Mouse (Mus musculus) heart, embryonic 11.5 days (tissue): Measurements from ENCODE around the gene Samd10. TPM values are rescaled to one million over a fixed set of nuclear protein-coding genes. Genes with fewer than 3 reads are reported as not detected.

Experiments
- ATAC-seq: fragments of 200-750 bp; cut with Nextera tagmentation; replicated peaks from 2 replicates; pipeline ENCODE4 v1.8.0; 2017; ENCODE audit warnings: moderate library complexity; ENCODE audit not compliant: insufficient number of reproducible peaks, low FRiP score, low TSS enrichment
- H3K27ac ChIP-seq: fragments of 300-500 bp; sonication (generic); 2 replicates; pipeline ENCODE4 v1.5.1; 2014; ENCODE audit warnings: mild to moderate bottlenecking, low read depth, low read length
- H3K27me3 ChIP-seq: fragments of 300-500 bp; sonication (generic); 2 replicates; pipeline ENCODE4 v1.6.1; 2014; ENCODE audit warnings: mild to moderate bottlenecking, low read length, mixed read lengths; ENCODE audit not compliant: control insufficient read depth, insufficient read depth
- H3K36me3 ChIP-seq: fragments of 300-500 bp; sonication (generic); 2 replicates; pipeline ENCODE4 v1.6.1; 2014; ENCODE audit warnings: mild to moderate bottlenecking, low read length, moderate library complexity, mixed read lengths; ENCODE audit not compliant: control insufficient read depth, insufficient read depth
- H3K4me1 ChIP-seq: fragments of 300-500 bp; sonication (generic); 2 replicates; pipeline ENCODE4 v1.6.1; 2014; ENCODE audit warnings: low read length; ENCODE audit not compliant: control insufficient read depth, insufficient read depth
- H3K4me2 ChIP-seq: fragments of 300-500 bp; sonication (generic); 2 replicates; pipeline ENCODE4 v1.6.1; 2014; ENCODE audit warnings: mild to moderate bottlenecking, moderate library complexity
- H3K4me3 ChIP-seq: fragments of 300-500 bp; sonication (generic); 2 replicates; pipeline ENCODE4 v1.5.1; 2014; ENCODE audit warnings: low read depth, low read length
- H3K9ac ChIP-seq: fragments of 300-500 bp; sonication (generic); 2 replicates; pipeline ENCODE4 v1.6.1; 2014; ENCODE audit warnings: mild to moderate bottlenecking, low read depth, low read length, moderate library complexity
- H3K9me3 ChIP-seq: fragments of 300-500 bp; sonication (generic); replicated peaks from 2 replicates; pipeline ENCODE4 v1.6.1; 2016; ENCODE audit warnings: low read length; ENCODE audit not compliant: control insufficient read depth
- WGBS: fragments of 180-500 bp; shearing (Covaris S2); extraction: QIAGEN DNeasy Blood & Tissue Kit; methylation state at CpG from one replicate; pipeline ENCODE4 v1.1.7; 2014; ENCODE audit not compliant: insufficient replicate concordance; 5-methylcytosine and 5-hydroxymethylcytosine counted together
- polyA plus RNA-seq: library from polyadenylated mRNA; unstranded; fragments of >200 nt; fragmentation: Nextera tagmentation; extraction: Ambion mirVana; gene quantifications from 2 replicates; pipeline ENCODE4 v1.2.1, GENCODE M21; 2014

Gene Samd10
- polyA plus RNA-seq, 1 experiment from 2014 or later: 13.7 TPM

DNA sequence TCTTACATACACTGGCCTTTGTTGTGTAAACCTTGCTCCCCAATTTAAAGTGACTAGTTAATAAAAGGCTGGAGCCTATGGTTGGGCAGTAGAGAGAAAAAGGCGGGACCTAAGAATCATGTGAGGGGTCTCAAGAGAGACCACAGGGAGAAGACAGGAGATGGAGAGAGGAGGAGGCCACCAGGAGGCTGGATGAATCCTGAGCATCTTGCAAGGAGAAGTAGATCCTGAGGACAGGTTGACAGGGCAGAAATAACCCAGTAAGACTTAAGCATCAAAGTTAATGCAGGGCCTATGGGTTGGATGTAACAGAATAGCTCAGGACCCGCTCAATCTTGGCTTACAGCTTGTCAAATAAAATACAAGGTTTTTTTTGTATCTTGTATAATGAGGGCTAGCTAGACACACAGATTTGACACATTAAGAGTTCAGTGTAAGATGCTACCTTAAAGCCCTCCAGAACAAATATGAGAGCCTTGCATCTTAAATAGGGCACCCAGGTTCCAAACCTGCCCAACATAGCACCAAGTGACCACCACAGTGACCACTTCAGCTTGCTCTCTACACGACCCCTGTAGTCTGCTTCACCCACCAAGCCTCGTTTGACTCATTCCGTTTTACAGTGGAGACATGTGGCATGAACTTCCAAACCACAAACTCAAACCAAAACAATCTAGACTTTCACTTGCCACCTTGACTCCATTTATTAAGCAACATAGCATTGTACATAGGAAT is 19.9 kb upstream of the Samd10 start:
- Histone ChIP-seq H3K36me3 (peaks cover 19% of the 10 kb centered on the region), H3K4me2 (no peak overlapping the region), H3K27me3 (no peaks in the 10 kb centered on the region), H3K9ac (no peak overlapping the region), H3K4me3 (no peak overlapping the region), H3K4me1 (no peaks in the 10 kb centered on the region), H3K27ac (no peak overlapping the region), H3K9me3 (no peaks in the 10 kb centered on the region)
- no peak for ATAC-seq
- WGBS: 86% methylated on average over 5 of the region's 5 CpGs

DNA sequence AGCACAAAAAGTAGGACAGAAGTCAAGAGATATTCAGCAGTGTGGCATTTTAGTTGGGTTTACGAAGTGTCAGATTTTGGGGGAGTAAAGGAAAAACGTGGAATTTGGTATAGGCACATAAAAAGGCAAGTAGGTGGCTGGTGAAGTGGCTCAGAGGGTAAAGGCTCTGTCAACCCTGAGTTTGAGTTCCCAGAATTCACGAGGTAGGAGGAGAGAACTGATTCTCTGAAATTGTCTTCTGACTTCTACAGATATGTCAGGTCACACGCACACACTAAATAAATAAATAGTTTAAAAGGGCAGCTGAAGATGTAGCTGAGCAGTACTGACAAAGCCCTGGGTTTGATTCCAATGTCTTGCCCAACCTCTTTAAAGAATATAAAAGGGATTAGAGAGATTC is 3.4 kb upstream of the Samd10 start:
- WGBS: 76% methylated on average over 4 of the region's 4 CpGs
- no peak for ATAC-seq
- peak overlapping the region; percentile 78 for H3K4me2 ChIP-seq
- H3K27me3 ChIP-seq: no peaks in the 10 kb centered on the region
- H3K9ac ChIP-seq: no peak overlapping the region
- no peaks in the 10 kb centered on the region for H3K36me3 ChIP-seq
- H3K9me3 ChIP-seq: no peaks in the 10 kb centered on the region
- peaks cover 14% of the 10 kb centered on the region; the same call in 1 of the 2 replicates for H3K4me1 ChIP-seq
- H3K27ac ChIP-seq: no peak overlapping the region
- H3K4me3 ChIP-seq: 0 out of 2 replicates have a peak overlapping the region, but pooled peaks have one; percentile 82

DNA sequence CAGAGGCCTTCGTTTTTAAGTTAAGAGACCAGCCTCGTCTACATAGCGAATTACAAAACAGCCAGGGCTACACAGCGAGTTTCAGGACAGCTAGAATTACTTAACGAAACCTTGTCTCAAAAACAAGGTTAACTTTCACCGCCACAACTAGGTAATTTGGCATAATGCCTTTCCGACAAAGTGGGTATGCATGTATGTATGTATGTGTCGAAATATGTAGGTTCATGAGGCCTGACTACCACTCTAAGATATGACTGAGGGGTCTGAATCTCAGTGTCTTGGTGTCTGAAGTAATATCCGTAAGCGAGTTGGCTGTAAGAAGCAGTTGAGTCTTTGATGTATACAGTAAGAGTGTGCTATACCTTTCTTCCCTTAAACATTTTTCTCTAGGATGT is 2.7 kb upstream of the Samd10 start:
- H3K9ac ChIP-seq: peak overlapping the region; percentile 89
- H3K9me3 ChIP-seq: no peaks in the 10 kb centered on the region
- 23% methylated on average over 10 of the region's 10 CpGs for WGBS
- no peak for ATAC-seq
- peak overlapping the region; percentile 41; the same call in 1 of the 2 replicates for H3K27ac ChIP-seq
- peak overlapping the region; percentile 82 for H3K4me3 ChIP-seq
- peak overlapping the region; percentile 78 for H3K4me2 ChIP-seq
- peaks cover 14% of the 10 kb centered on the region; the same call in 1 of the 2 replicates for H3K4me1 ChIP-seq
- no peaks in the 10 kb centered on the region for H3K36me3 ChIP-seq
- no peaks in the 10 kb centered on the region for H3K27me3 ChIP-seq

DNA sequence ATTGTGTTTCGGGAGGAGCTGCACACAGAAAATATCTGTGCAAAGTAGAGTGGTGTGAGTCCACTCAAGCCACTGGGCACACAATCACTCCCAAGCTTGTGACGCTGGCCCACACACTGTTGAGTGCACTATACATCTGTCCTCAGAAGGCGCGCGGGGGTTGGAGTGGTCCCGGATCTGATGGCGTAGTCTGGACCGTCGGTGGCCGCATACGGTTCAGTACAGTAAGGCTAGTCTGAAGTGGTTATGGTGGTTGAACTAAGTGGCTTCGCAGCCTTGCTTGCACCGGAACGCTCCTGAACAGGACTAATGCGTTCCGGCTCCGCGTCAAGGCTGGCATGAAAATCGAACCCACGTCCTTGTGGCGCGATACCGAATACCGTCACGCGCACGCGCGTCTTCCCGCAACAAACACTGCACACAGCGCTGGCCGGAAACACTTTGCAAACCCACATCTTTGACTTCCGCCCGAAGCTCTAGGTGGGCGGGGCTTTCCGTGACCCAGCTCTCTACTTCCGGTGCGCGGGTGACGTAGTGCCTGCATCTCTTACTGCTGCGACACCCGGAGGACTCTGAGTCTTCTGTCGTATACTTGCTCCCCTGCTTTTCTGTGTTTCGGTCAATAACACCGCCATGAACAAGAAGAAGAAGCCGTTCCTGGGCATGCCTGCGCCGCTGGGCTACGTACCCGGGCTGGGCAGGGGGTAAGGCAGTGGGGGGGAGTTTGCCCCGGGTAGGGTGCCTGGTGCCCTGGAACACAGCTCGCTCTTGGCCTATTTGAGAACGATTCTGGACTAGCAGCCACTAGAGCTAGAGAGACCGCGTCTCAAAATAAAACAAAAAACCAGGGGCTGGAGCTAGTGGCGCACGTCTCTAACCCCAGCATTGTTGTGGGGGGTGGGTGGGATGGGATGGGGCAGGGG is 2.1 kb upstream of the Samd10 start:
- Histone ChIP-seq H3K4me2 (peak overlapping the region; percentile 78), H3K27me3 (no peaks in the 10 kb centered on the region), H3K4me3 (peak overlapping the region; percentile 82), H3K9me3 (no peaks in the 10 kb centered on the region), H3K36me3 (no peaks in the 10 kb centered on the region), H3K27ac (peak overlapping the region; percentile 41; the same call in 1 of the 2 replicates), H3K9ac (peak overlapping the region; percentile 89), H3K4me1 (peaks cover 14% of the 10 kb centered on the region; the same call in 1 of the 2 replicates)
- peak; percentile 91 for ATAC-seq
- 2% methylated on average over 57 of the region's 57 CpGs for WGBS

- Histone ChIP-seq H3K9me3 (no peaks in the 10 kb centered on the region), H3K27me3 (no peaks in the 10 kb centered on the region), H3K9ac (peak overlapping the region; percentile 89), H3K4me2 (peak overlapping the region; percentile 78), H3K4me3 (peak overlapping the region; percentile 82), H3K36me3 (no peaks in the 10 kb centered on the region), H3K4me1 (peaks cover 14% of the 10 kb centered on the region; the same call in 1 of the 2 replicates), H3K27ac (no peak overlapping the region)
- WGBS: 72% methylated on average over 6 of the region's 6 CpGs
- ATAC-seq: no peak
Measured at GRCm38 (mm10) chr2:181600226-181600758, 1.3 kb upstream of the Samd10 start.

GRCm38 (mm10) chr2:181597378-181598061 is 1.5 kb downstream of the Samd10 start:
- Histone ChIP-seq H3K4me3 (no peak overlapping the region), H3K27ac (no peak overlapping the region), H3K27me3 (no peaks in the 10 kb centered on the region), H3K9me3 (no peaks in the 10 kb centered on the region), H3K4me1 (peaks cover 18% of the 10 kb centered on the region; the same call in 1 of the 2 replicates), H3K9ac (no peak overlapping the region), H3K36me3 (no peaks in the 10 kb centered on the region), H3K4me2 (no peak overlapping the region)
- WGBS: 60% methylated on average over 7 of the region's 7 CpGs
- ATAC-seq: no peak

DNA sequence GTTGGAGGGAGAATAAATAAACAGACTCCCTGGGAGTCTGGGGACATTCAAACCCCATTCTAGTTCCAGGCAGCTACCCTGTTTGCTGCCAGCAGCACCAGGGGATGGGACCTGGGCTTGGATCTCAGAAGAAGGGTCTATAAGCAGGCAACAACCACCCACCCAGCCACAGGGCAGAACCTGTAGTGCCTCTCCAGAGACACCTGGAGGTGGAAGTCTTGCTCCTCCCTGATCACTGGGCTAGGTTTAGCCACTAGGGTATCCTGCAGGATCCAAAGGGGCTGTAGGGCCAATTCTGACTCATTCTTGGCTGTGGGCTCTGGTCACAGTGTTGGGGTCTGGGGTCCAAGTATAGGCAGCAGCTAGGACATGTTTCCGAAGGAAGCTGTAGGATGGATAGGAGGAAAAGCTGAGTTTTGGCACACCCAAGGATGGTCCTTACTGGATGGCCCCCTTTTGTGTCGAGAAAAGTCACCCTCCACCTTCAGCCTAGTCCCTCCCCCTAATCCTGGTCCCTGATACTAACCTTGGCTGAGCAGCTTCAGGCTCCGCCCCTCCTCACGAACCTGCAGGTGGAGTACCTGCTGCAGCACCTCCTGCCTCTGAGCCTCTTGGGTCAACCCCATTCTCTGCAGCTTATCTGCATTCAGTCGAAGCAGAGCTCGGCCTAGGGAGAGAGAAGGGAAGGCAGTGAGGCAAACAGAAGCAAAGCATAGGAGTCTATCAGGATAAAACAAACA is 2.6 kb downstream of the Samd10 start:
- Histone ChIP-seq H3K4me1 (peaks cover 16% of the 10 kb centered on the region), H3K27ac (no peak overlapping the region), H3K27me3 (no peaks in the 10 kb centered on the region), H3K9me3 (no peaks in the 10 kb centered on the region), H3K9ac (no peak overlapping the region), H3K36me3 (no peaks in the 10 kb centered on the region), H3K4me3 (no peak overlapping the region), H3K4me2 (no peak overlapping the region)
- 37% methylated on average over 6 of the region's 6 CpGs for WGBS
- ATAC-seq: no peak
